Mouse (Mus musculus) limb, embryonic 14.5 days (tissue): Measurements from ENCODE around the gene Lamb3. TPM values are rescaled to one million over a fixed set of nuclear protein-coding genes. Genes with fewer than 3 reads are reported as not detected.
A peak's percentile ranks its signal among the peaks of the same experiment; 100 is the strongest.

Experiments
- ATAC-seq: fragments of 200-750 bp; cut with Nextera tagmentation; 2 replicates; pipeline ENCODE4 v1.8.0; 2017; ENCODE audit warnings: low read depth, moderate number of reproducible peaks, moderate TSS enrichment; ENCODE audit not compliant: low FRiP score
- DNase-seq: peaks from one replicate; pipeline ENCODE4 v3.0.0-alpha.2; 2015; ENCODE audit warnings: low spot score
- H3K27ac ChIP-seq: fragments of 300-500 bp; sonication (generic); replicated peaks from 2 replicates; pipeline ENCODE4 v1.5.1; 2014; ENCODE audit warnings: low read depth, mild to moderate bottlenecking, low read length, moderate library complexity, mixed read lengths
- H3K27me3 ChIP-seq: fragments of 300-500 bp; sonication (generic); 2 replicates; pipeline ENCODE4 v1.6.1; 2014; ENCODE audit warnings: low read length, mixed read lengths; ENCODE audit not compliant: control insufficient read depth, insufficient read depth
- H3K36me3 ChIP-seq: fragments of 300-500 bp; sonication (generic); 2 replicates; pipeline ENCODE4 v1.6.1; 2014; ENCODE audit warnings: mild to moderate bottlenecking, low read length, moderate library complexity, mixed read lengths; ENCODE audit not compliant: control insufficient read depth, insufficient read depth
- H3K4me1 ChIP-seq: fragments of 300-500 bp; sonication (generic); 2 replicates; pipeline ENCODE4 v1.6.1; 2014; ENCODE audit warnings: antibody characterized with exemption, low read length, mixed read lengths; ENCODE audit not compliant: control insufficient read depth, insufficient read depth
- H3K4me2 ChIP-seq: fragments of 300-500 bp; sonication (generic); replicated peaks from 2 replicates; pipeline ENCODE4 v1.6.1; 2014; ENCODE audit warnings: low read depth, mild to moderate bottlenecking, low read length, moderate library complexity; ENCODE audit not compliant: severe bottlenecking
- H3K4me3 ChIP-seq: fragments of 300-500 bp; sonication (generic); replicated peaks from 2 replicates; pipeline ENCODE4 v1.5.1; 2014; ENCODE audit warnings: low read length
- H3K9ac ChIP-seq: fragments of 300-500 bp; sonication (generic); 2 replicates; pipeline ENCODE4 v1.6.1; 2014; ENCODE audit warnings: mild to moderate bottlenecking, low read depth, low read length, moderate library complexity; ENCODE audit not compliant: severe bottlenecking
- H3K9me3 ChIP-seq: fragments of 300-500 bp; sonication (generic); 2 replicates; pipeline ENCODE4 v1.6.1; 2016; ENCODE audit warnings: low read length; ENCODE audit not compliant: control insufficient read depth
- POLR2A ChIP-seq: fragments of 200-500 bp; IDR thresholded peaks from 2 replicates; pipeline ENCODE4 v1.8.0; 2012; ENCODE audit warnings: inconsistent platforms, mild to moderate bottlenecking, moderate library complexity, borderline replicate concordance; ENCODE audit not compliant: insufficient read depth, insufficient read length; ENCODE audit errors: extremely low read depth
- WGBS: fragments of 180-500 bp; shearing (Covaris S2); extraction: QIAGEN DNeasy Blood & Tissue Kit; methylation state at CpG from one replicate; pipeline ENCODE4 v1.1.7; 2014; 5-methylcytosine and 5-hydroxymethylcytosine counted together
- polyA plus RNA-seq, 2 experiments: library from polyadenylated mRNA; depleted of rRNA in 1 of 2; stranded (reverse) in 1 of 2; unstranded in 1 of 2; fragments of >200 nt; fragmentation: Nextera tagmentation in 1 of 2; extraction: Ambion mirVana in 1 of 2; gene quantifications; 2 replicates each; pipeline versions ENCODE4 v1.2.1 to v1.2.3; 2012 to 2014

Lamb3 gene
- polyA plus RNA-seq, 2 experiments = 4.0 to 4.6 TPM

- peak; percentile 58 for DNase-seq
Observed at GRCm38 (mm10) chr1:193317159-193317559, 109.7 kb downstream of the Lamb3 start.

DNA sequence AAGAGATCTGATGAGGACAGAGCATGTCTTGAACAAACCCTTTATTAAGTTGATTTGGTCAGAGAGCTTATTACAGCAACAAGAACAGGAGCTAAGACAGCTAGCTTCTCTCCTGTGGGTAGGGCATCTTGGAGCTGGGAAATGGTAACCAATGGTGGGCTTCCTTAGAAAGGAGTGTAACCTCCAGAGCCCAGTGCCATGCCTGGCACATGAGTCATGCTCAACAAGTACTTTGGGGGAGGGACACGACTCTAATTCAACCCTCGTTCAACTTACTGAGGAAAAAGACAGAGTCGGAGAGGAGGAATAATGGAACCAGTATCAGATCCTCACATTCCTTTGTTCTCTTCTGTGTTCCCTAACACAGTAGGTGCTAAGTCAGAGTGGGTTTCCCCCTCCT is 112.2 kb downstream of the Lamb3 start:
- Histone ChIP-seq H3K27ac (no peak overlapping the region), H3K27me3 (no peaks in the 10 kb centered on the region), H3K9me3 (no peaks in the 10 kb centered on the region), H3K4me1 (no peaks in the 10 kb centered on the region), H3K36me3 (no peaks in the 10 kb centered on the region), H3K4me3 (no peak overlapping the region), H3K9ac (no peak overlapping the region), H3K4me2 (no peak overlapping the region)
- WGBS = 71% methylated on average over 3 of the region's 3 CpGs
- no peak for TF ChIP-seq POLR2A
- ATAC-seq (no peak), DNase-seq (no peak)

More at GRCm38 (mm10) chr1:193317159-193317559, 109.7 kb downstream of the Lamb3 start:
- Histone ChIP-seq H3K27me3 (no peaks in the 10 kb centered on the region), H3K4me2 (no peak overlapping the region), H3K9ac (no peak overlapping the region), H3K4me1 (no peaks in the 10 kb centered on the region), H3K4me3 (no peak overlapping the region), H3K27ac (no peak overlapping the region), H3K9me3 (no peaks in the 10 kb centered on the region), H3K36me3 (no peaks in the 10 kb centered on the region)
- no peak for TF ChIP-seq POLR2A
- peak; percentile 79 for ATAC-seq
- WGBS = 44% methylated on average over 6 of the region's 6 CpGs

DNA sequence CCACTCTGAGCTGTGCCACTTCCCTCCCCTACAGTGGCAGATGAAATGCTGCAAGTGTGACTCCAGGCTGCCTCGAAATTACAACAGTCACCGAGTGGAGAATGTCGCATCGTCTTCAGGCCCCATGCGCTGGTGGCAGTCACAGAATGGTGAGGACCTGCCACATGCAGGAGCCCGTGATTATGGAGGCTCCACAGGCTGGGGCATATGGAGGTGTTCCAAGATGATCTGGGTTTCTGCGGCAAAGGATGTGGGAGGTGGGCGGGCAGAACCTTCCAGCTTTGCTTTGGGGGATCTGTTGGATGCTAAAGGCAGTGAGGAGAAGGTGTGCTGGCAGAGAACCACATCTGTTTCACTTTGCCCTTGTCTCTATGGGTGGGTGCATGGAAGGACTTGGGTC is 112.9 kb downstream of the Lamb3 start:
- Histone ChIP-seq H3K4me2 (no peak overlapping the region), H3K4me1 (no peaks in the 10 kb centered on the region), H3K36me3 (no peaks in the 10 kb centered on the region), H3K27ac (no peak overlapping the region), H3K9me3 (no peaks in the 10 kb centered on the region), H3K9ac (no peak overlapping the region), H3K27me3 (no peaks in the 10 kb centered on the region), H3K4me3 (no peak overlapping the region)
- no peak for TF ChIP-seq POLR2A
- DNase-seq (no peak), ATAC-seq (no peak)
- 90% methylated on average over 8 of the region's 8 CpGs for WGBS

- no peak for TF ChIP-seq POLR2A
- DNase-seq (no peak), ATAC-seq (no peak)
- no peaks in the 10 kb centered on the region for H3K4me1 ChIP-seq
- no peak overlapping the region for H3K27ac ChIP-seq
- H3K36me3 ChIP-seq = no peaks in the 10 kb centered on the region
- WGBS = 97% methylated on average over 6 of the region's 6 CpGs
- H3K9me3 ChIP-seq = no peaks in the 10 kb centered on the region
- H3K4me2 ChIP-seq = no peak overlapping the region
- H3K4me3 ChIP-seq = no peak overlapping the region
- no peak overlapping the region for H3K9ac ChIP-seq
- no peaks in the 10 kb centered on the region for H3K27me3 ChIP-seq
Observed at GRCm38 (mm10) chr1:193323686-193324085, 116.2 kb downstream of the Lamb3 start.

- H3K36me3 ChIP-seq = no peaks in the 10 kb centered on the region
- no peak overlapping the region for H3K27ac ChIP-seq
- DNase-seq (peak; percentile 34), ATAC-seq (no peak)
- no peaks in the 10 kb centered on the region for H3K4me1 ChIP-seq
- H3K9me3 ChIP-seq = no peaks in the 10 kb centered on the region
- TF ChIP-seq POLR2A = no peak
- no peak overlapping the region for H3K4me3 ChIP-seq
- WGBS = 36% methylated on average over 2 of the region's 2 CpGs
- no peak overlapping the region for H3K4me2 ChIP-seq
- no peak overlapping the region for H3K9ac ChIP-seq
- H3K27me3 ChIP-seq = no peaks in the 10 kb centered on the region
Observed at GRCm38 (mm10) chr1:193324224-193324623, 116.7 kb downstream of the Lamb3 start.

GRCm38 (mm10) chr1:193325891-193326290 is 118.4 kb downstream of the Lamb3 start:
- H3K36me3 ChIP-seq = no peaks in the 10 kb centered on the region
- WGBS = 86% methylated on average over 6 of the region's 6 CpGs
- H3K9ac ChIP-seq = no peak overlapping the region
- DNase-seq (no peak), ATAC-seq (no peak)
- H3K9me3 ChIP-seq = no peaks in the 10 kb centered on the region
- no peak overlapping the region for H3K4me2 ChIP-seq
- H3K27ac ChIP-seq = no peak overlapping the region
- no peak for TF ChIP-seq POLR2A
- H3K4me3 ChIP-seq = no peak overlapping the region
- no peaks in the 10 kb centered on the region for H3K4me1 ChIP-seq
- no peaks in the 10 kb centered on the region for H3K27me3 ChIP-seq
